Mouse (Mus musculus) forebrain, embryonic 15.5 days (tissue): ENCODE data around the gene Mmp27. TPM values are rescaled to one million over a fixed set of nuclear protein-coding genes. Genes with fewer than 3 reads are reported as not detected.

Experiments used
- ATAC-seq: fragments of 200-750 bp; cut with Nextera tagmentation; replicated peaks from 2 replicates; pipeline ENCODE4 v1.8.0; 2017; ENCODE audit warnings: mild to moderate bottlenecking, moderate TSS enrichment, moderate library complexity
- H3K27ac ChIP-seq: fragments of 300-500 bp; sonication (generic); replicated peaks from 2 replicates; pipeline ENCODE4 v1.5.1; 2015; ENCODE audit warnings: mild to moderate bottlenecking, inconsistent platforms
- H3K27me3 ChIP-seq: fragments of 300-500 bp; sonication (generic); 2 replicates; pipeline ENCODE4 v1.6.1; 2015; ENCODE audit warnings: inconsistent platforms
- H3K36me3 ChIP-seq: fragments of 300-500 bp; sonication (generic); 2 replicates; pipeline ENCODE4 v1.6.1; 2015; ENCODE audit warnings: mild to moderate bottlenecking, inconsistent platforms
- H3K4me1 ChIP-seq: fragments of 300-500 bp; sonication (generic); 2 replicates; pipeline ENCODE4 v1.6.1; 2015; ENCODE audit warnings: inconsistent platforms
- H3K4me2 ChIP-seq: fragments of 300-500 bp; sonication (generic); replicated peaks from 2 replicates; pipeline ENCODE4 v1.6.1; 2015; ENCODE audit warnings: mild to moderate bottlenecking, inconsistent platforms
- H3K4me3 ChIP-seq: fragments of 300-500 bp; sonication (generic); 2 replicates; pipeline ENCODE4 v1.5.1; 2015; ENCODE audit warnings: mild to moderate bottlenecking, inconsistent platforms
- H3K9ac ChIP-seq: fragments of 300-500 bp; sonication (generic); replicated peaks from 2 replicates; pipeline ENCODE4 v1.6.1; 2015; ENCODE audit warnings: mild to moderate bottlenecking, inconsistent platforms
- H3K9me3 ChIP-seq: fragments of 300-500 bp; sonication (generic); 2 replicates; pipeline ENCODE4 v1.6.1; 2016; ENCODE audit warnings: inconsistent platforms
- WGBS: fragments of 180-500 bp; shearing (Covaris S2); methylation state at CpG from one replicate; pipeline ENCODE4 v1.1.7; 2015; ENCODE audit warnings: mixed read lengths; 5-methylcytosine and 5-hydroxymethylcytosine counted together
- polyA plus RNA-seq: library from polyadenylated mRNA; unstranded; fragments of >200 nt; fragmentation: Nextera tagmentation; extraction: Ambion mirVana; gene quantifications from 2 replicates; pipeline ENCODE4 v1.2.1, GENCODE M21; 2015

Gene Mmp27
- polyA plus RNA-seq, 1 experiment from 2014 or later: not detected

DNA sequence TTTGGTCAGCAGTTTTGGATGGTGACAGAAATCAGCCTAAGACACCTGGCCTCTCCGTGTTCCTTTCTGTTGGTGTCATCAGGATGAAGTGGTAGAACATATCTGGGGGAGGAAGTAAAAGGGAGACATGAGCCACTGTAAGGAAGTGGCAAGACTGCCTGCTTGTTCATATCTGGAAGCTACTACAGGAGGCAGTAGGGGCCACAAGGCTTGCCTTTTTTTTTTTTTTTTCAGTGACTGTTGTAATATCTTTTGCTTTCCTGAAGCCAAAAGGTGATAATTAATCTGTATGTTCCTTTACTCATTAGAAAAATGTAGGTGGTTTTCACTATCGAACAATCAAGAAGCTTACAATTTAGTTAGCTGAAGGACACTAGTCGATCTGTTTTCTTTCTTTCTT, 51.4 kb downstream of the Mmp27 start:
- Histone ChIP-seq H3K4me1 (no peaks in the 10 kb centered on the region), H3K9ac (no peak overlapping the region), H3K4me3 (no peak overlapping the region), H3K9me3 (no peaks in the 10 kb centered on the region), H3K27ac (no peak overlapping the region), H3K4me2 (no peak overlapping the region), H3K36me3 (no peaks in the 10 kb centered on the region), H3K27me3 (no peaks in the 10 kb centered on the region)
- no peak for ATAC-seq
- 77% methylated on average over 3 of the region's 3 CpGs for WGBS

GRCm38 (mm10) chr9:7627931-7628330, 56.7 kb downstream of the Mmp27 start, which contains the start of gene Mmp20:
Gene Mmp20, plus strand, starts transcription at chr9:7628231.
- Histone ChIP-seq H3K27me3 (no peaks in the 10 kb centered on the region), H3K9ac (no peak within 1 kb of the TSS), H3K4me2 (no peak within 1 kb of the TSS), H3K4me3 (no peak within 1 kb of the TSS), H3K4me1 (no peaks in the 10 kb centered on the region), H3K27ac (no peak within 1 kb of the TSS), H3K36me3 (no peaks in the 10 kb centered on the region), H3K9me3 (no peaks in the 10 kb centered on the region)
- no peak for ATAC-seq

Other genes with a start within 250 kb of the Mmp27 start
- not detected in 2 replicates for gene Mmp12, start 227.0 kb upstream of the Mmp27 start, polyA plus RNA-seq
- not detected in 2 replicates for gene Mmp1b, start 183.3 kb upstream of the Mmp27 start, polyA plus RNA-seq
- gene Mmp3, start 125.6 kb upstream of the Mmp27 start, polyA plus RNA-seq: not detected in 2 replicates
- gene Mmp10, start 69.0 kb upstream of the Mmp27 start, polyA plus RNA-seq: not detected in 2 replicates
- gene Mmp8, start 12.9 kb upstream of the Mmp27 start, polyA plus RNA-seq: 0.08 TPM in 1 of 2 replicates, not detected in the other
- gene Mmp20, start 56.8 kb downstream of the Mmp27 start, polyA plus RNA-seq: not detected in 2 replicates
- gene Mmp7, start 120.7 kb downstream of the Mmp27 start, polyA plus RNA-seq: not detected in 2 replicates
- 27.6 and 31.5 TPM in 2 replicates for gene Tmem123, start 192.6 kb downstream of the Mmp27 start, polyA plus RNA-seq